Mouse (Mus musculus): ENCODE measurements around the gene Rps6kb2.

Gene Rps6kb2

GRCm38 (mm10) chr19:4162646-4163542 lies at the start of gene Rps6kb2:
TSS of gene Rps6kb2 (minus strand) at chr19:4163354.
- DNase-seq, result peak; percentile 98 to 99

- DNase-seq, result no peak
These were observed 48.9 kb upstream of the Rps6kb2 start for GRCm38 (mm10) chr19:4211891-4212588.

- DNase-seq, result no peak
These were observed 45.4 kb upstream of the Rps6kb2 start for GRCm38 (mm10) chr19:4208563-4208962.

- DNase-seq, result peak; percentile 83
These were observed 43.8 kb upstream of the Rps6kb2 start for GRCm38 (mm10) chr19:4206971-4207370.

- DNase-seq, result no peak
These were observed 41.7 kb upstream of the Rps6kb2 start for GRCm38 (mm10) chr19:4204889-4205288.

- no peak for DNase-seq
These were observed 40.6 kb upstream of the Rps6kb2 start for GRCm38 (mm10) chr19:4203604-4204326.

GRCm38 (mm10) chr19:4203148-4203547 lies 40.0 kb upstream of the Rps6kb2 start:
- no peak for DNase-seq

GRCm38 (mm10) chr19:4202149-4202548 lies 39.0 kb upstream of the Rps6kb2 start:
- no peak for DNase-seq

GRCm38 (mm10) chr19:4201291-4201909 lies 38.2 kb upstream of the Rps6kb2 start, which contains the start of gene Rad9a:
TSS of gene Rad9a (minus strand) at chr19:4201662.
- DNase-seq, result peak; percentile 98 to 99

GRCm38 (mm10) chr19:4197180-4197579 lies 34.0 kb upstream of the Rps6kb2 start:
- no peak for DNase-seq

- peak in 1 of 2 experiments; percentile 47 for DNase-seq
These were observed 33.4 kb upstream of the Rps6kb2 start for GRCm38 (mm10) chr19:4196548-4196947.

- no peak for DNase-seq
These were observed 32.9 kb upstream of the Rps6kb2 start for GRCm38 (mm10) chr19:4196048-4196447.

GRCm38 (mm10) chr19:4194776-4195650 lies 31.9 kb upstream of the Rps6kb2 start:
- DNase-seq, result peak; percentile 98

- DNase-seq, result peak in 1 of 2 experiments; percentile 47
These were observed 31.0 kb upstream of the Rps6kb2 start for GRCm38 (mm10) chr19:4194021-4194724.

- DNase-seq, result peak in 1 of 2 experiments; percentile 44
These were observed 30.0 kb upstream of the Rps6kb2 start for GRCm38 (mm10) chr19:4193129-4193528.

GRCm38 (mm10) chr19:4192251-4192985 lies 29.3 kb upstream of the Rps6kb2 start:
- peak in 1 of 2 experiments; percentile 39 for DNase-seq

GRCm38 (mm10) chr19:4191528-4192250 lies 28.5 kb upstream of the Rps6kb2 start, which contains the start of gene Ppp1ca:
TSS of gene Ppp1ca (plus strand) at chr19:4192065.
- peak; percentile 99 for DNase-seq

GRCm38 (mm10) chr19:4190831-4191334 lies 27.7 kb upstream of the Rps6kb2 start, which contains the start of gene Tbc1d10c:
TSS of gene Tbc1d10c (minus strand) at chr19:4191284.
- no peak for DNase-seq

GRCm38 (mm10) chr19:4189051-4189620 lies 26.0 kb upstream of the Rps6kb2 start:
- DNase-seq, result no peak

Measured in cerebellum, postnatal 10 days (tissue).